Mouse (Mus musculus) lung, postnatal 25 days (tissue): ENCODE measurements around the gene Gm17359.

Experiments
- DNase-seq: peaks from one replicate; pipeline ENCODE4 v3.0.0; 2022; ENCODE audit warnings: low spot score

Gm17359 gene

DNA sequence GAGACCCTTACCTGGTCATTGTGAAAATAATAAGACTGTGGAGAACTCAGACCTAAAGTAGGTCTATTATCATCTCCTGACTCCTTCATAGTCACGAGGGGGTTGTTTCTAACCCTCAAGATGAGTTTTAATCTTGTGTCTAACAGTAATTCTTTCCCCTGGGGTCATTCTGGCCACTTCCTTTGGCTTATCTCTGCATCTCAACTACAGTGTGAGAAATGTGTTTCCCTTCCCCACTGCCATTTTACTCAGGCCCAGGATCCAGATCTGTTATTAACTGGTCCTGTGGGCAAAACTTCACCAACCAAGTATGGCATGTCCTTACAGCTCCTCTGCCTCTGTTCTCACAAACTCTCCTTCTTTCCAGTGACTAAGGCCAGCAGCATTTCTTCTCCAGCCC lies 12.8 kb downstream of the Gm17359 start:
- no peak for DNase-seq

GRCm38 (mm10) chr3:79358721-79359120 lies 22.3 kb downstream of the Gm17359 start:
- DNase-seq, result no peak

DNA sequence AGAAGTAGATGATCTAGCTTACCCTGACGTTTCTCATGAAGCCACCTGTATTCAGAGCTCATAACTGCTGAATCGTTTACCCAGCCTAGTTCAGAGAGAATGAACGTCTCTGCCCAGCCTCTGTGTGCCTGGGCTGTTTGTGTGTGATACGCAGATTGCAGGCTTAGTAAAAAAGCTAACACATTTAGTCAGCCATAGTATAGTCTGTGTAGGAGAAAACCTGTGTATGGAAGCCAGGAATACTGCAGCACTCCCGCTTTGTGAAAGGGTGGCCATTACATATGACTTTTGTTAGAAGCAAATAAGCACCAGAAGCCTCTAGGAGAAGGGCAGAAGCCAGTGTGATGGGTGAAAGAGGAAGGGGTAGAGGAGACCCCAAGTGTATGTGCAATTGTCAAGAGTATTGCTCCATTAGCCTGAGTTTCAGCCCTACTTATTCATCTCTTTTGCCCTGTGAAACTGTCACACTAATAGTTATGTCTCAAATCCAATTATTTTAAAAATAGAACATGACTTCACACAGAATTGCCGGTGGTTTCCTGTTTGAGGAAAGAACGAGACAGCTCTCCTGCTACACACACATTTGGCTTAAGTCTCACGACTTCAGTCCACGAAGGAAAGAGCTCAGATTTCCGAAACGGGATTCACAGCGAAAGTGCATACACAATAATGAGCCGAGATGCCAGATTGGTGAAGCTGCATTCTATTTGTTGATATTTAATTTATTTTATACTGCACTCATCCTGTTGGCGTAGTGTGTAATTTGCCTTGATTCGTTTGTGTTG lies 24.0 kb downstream of the Gm17359 start:
- DNase-seq, result peak; percentile 5

DNA sequence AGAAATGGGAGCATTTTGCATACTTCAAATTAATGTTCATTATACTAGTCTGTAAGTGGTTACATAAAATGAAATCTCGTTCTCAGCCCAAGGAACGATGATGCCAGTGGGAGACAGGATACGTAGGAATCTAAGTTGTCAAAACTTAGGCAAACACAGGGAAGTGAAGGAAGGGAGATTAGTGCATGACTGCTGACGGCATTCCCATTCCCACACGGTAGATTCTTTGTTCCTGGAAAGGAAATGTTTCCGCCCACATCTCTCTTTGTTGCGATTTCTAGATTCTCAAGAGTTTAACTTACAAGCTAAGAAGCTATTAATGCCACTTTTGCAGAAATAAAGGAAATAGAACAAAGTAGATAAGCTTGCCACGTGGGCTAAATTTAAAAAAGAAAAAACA lies 29.6 kb downstream of the Gm17359 start:
- DNase-seq, result peak; percentile 12

DNA sequence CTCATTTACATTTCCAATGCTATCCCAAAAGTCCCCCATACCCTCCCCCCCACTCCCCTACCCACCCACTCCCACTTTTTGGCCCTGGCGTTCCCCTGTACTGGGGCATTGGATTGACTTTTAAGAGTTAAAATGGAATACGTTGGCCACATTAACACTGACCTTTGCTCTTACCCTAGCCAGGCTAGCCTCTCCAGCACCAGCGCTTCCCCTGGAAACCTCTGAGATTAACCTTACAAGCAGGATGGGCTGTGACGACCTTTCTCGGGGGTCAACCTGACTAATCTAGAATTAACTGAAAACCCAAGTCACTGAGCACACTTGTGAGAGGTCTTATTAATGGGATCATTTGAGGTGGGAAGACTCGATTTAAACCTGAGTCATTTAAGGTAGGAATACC lies 31.8 kb downstream of the Gm17359 start:
- DNase-seq, result no peak

GRCm38 (mm10) chr3:79370385-79370929 lies 34.0 kb downstream of the Gm17359 start:
- DNase-seq, result peak; percentile 56

DNA sequence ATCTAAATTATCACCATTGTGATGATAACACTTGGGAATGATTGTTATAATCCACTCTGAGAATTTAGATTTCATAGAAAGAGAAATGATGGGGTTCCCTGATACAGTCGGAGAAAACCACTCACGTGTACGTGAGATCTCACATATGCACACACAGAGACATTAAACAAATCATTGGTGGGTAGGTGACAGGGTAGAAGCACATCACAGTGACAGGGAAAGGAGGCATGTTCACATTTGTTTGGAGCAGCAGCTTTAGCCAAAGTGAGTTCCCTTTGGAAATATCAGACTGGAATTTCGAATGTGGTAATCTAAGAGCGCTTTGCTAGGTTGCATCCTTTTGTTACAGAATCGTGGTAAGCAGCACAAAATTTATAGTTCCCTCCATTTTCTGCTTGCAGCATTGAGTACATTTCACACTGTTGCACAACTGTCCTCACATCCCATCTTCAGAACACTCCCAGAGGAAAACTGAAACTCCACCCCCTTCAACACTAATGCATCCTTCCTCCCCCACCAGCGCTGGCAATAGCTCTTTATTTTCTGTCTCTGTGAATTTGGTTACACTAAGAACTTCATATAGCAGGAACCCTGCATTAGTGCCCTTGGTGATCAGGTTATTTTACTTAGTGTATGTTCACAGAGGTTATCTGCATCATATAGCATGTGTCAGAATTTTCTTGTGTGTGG lies 35.2 kb downstream of the Gm17359 start:
- peak; percentile 6 for DNase-seq

DNA sequence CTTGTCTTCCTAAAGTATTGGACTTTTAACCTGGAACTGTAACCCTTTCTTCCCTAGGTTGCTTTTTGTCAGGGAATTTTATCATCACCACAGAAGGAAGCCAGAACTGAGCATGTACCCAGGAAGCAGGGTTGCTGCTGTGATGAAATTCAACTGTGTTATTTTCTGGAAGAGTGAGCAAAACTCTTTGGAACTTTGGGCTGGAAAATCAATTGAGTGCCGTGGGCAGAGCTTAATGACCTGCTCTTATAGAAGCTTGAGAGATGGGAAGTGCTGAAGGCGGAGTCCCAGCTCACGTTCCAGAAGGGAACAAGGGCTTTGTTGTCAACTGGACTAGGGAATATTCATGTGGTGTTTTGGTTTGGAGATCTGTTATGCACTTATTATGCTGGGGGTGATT lies 37.5 kb downstream of the Gm17359 start:
- no peak for DNase-seq

GRCm38 (mm10) chr3:79378086-79378485 lies 41.6 kb downstream of the Gm17359 start:
- no peak for DNase-seq

DNA sequence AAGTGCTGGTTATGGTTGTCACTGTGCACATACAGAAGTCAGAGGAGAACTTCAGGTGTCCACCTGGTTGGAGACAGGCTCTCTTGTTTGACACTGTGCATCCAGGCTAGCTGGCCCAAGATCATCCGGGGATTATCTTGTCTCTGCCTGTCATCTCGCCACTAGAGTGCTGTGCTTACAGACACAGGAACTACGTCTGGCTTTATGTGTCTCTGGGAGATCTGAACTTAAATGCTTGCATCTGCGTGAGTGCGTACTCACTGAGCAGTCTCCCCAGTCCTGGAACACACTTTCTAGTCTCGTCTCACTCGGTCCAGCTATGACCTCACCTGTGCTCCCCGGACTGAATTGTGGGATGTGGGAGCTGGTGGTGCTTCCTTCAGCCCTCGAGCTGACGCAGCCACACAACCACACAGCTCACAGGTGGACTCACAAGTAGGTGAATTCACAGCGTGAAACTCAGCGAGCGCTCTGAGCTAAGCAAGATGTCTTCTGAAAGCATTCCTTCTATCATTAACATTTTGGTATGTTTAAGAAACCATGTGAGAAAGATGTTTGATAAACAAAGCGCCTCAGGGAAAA lies 42.9 kb downstream of the Gm17359 start:
- DNase-seq, result no peak

- DNase-seq, result no peak
These were observed 43.6 kb downstream of the Gm17359 start for GRCm38 (mm10) chr3:79379873-79380595.

DNA sequence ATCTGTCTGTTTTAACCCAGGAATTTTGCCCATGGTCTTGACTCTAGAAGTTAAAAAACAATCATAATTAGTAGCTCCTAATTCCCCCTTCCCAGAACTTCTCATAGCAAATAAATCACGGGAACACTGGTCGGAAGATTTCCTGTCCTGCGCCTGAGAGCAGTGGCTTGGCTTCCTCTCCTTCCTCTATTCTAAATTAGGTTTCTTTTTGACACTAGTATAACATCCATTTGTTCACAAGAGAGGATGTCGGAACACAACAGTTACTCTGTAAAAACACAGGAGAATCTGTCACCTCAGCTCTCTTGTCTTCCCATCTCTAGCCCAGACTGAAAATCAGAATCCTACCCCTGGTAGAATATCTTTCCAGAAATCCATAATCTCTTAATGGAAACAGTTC lies 44.9 kb downstream of the Gm17359 start:
- no peak for DNase-seq

DNA sequence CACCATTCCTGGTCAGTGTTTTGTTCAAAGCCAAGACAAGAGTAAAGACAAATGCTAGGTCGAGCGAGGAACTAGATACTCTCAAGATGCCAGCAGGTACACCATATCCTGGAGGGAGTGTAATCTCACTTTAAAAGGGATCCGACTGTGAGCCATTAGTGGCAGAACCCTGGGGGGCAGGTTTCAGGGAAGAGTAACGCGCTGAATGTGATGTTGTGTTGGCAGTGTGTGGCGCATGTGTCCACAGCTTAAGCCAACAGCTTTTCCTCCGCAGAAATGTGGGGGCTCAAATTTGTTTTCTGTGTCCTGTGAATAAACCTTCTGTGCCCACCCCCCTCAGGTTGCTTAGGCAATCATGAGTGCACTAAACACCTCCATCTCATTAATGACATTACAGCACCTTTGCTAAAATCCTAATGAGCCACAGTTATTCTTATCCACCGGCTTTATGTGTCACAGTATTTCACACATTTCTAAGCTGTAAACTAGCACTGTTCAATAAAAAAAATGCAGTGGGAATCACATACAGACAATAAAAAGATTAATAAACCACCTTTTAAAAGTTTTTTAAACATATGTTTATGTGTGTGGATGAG lies 49.1 kb downstream of the Gm17359 start:
- DNase-seq, result no peak

GRCm38 (mm10) chr3:79389081-79389480 lies 52.6 kb downstream of the Gm17359 start:
- DNase-seq, result no peak

- DNase-seq, result no peak
These were observed 64.1 kb downstream of the Gm17359 start for GRCm38 (mm10) chr3:79400552-79400951.

DNA sequence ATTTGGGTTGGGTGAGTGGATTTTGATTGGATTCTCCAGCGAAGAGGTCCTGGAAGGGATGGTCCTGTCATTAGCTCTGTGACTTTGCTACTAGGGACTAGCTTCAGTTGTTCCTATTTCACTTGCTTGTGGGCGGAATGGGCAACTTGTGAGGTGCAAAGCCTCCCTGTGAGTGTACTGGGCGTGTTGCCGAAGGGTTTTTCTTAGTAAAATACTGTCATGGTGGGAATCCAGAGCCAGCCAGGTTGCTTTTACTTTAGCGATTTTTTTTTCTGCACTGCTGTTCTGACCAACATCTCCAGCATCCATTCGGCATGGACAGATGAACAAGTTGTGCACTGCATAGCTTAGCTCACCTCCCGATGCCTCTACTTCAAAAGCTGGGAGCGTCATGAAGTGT lies 65.6 kb downstream of the Gm17359 start:
- DNase-seq, result no peak

GRCm38 (mm10) chr3:79408546-79408945 lies 72.1 kb downstream of the Gm17359 start:
- no peak for DNase-seq

GRCm38 (mm10) chr3:79409927-79410628 lies 73.6 kb downstream of the Gm17359 start:
- no peak for DNase-seq

GRCm38 (mm10) chr3:79410629-79410995 lies 74.2 kb downstream of the Gm17359 start:
- no peak for DNase-seq

- no peak for DNase-seq
These were observed 75.2 kb downstream of the Gm17359 start for GRCm38 (mm10) chr3:79411666-79412065.

DNA sequence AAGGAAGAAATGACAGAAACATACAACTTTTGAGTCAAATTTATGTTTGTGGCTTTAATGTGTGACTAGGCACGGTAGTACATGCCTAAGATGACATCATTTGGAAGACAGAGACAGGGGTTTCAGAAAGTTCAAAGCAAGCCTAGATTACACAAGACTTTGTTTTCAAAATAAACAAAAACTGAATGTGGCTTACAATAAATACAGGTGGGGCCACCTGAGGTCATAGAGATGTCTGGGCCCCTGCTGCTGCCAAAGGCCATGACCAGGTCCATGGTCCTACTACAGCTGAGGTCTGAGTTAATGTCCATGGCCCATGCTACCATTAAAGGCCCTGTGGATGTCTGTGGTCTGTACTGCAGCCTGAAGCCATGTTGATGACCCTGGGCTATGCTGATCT lies 77.0 kb downstream of the Gm17359 start:
- no peak for DNase-seq
